Mouse (Mus musculus) cortical plate, adult 2 months (tissue): ENCODE measurements at regions not wholly inside any gene's neighbourhood (a gene's known extent, or its start where the extent isn't known, plus 50 kb on each side); places are given as distances from the start of the nearest gene placed in this dataset.
"Not testable (repeated sequence)": the region's sequence is repeated elsewhere in the genome, so short reads cannot be mapped to it uniquely, and the experiment has no call there.

ENCODE experiments used
- H3K27ac ChIP-seq: fragments of 200-500 bp; 2 replicates; pipeline ENCODE4 v1.5.1; 2012; ENCODE audit warnings: low read length, control low read depth, inconsistent platforms; ENCODE audit not compliant: insufficient read depth
- H3K4me1 ChIP-seq: fragments of 200-500 bp; 2 replicates; pipeline ENCODE4 v1.6.1; 2011; ENCODE audit warnings: low read length; ENCODE audit not compliant: control insufficient read depth, insufficient read depth
- H3K4me3 ChIP-seq: fragments of 200-500 bp; 2 replicates; pipeline ENCODE4 v1.5.1; 2011; ENCODE audit warnings: mild to moderate bottlenecking, low read length, control low read depth; ENCODE audit not compliant: insufficient read depth
- CTCF ChIP-seq: fragments of 200-500 bp; IDR thresholded peaks from 2 replicates; pipeline ENCODE4 v1.5.1; 2011; ENCODE audit warnings: mild to moderate bottlenecking, control low read depth, low read length; ENCODE audit not compliant: insufficient read depth; ENCODE audit errors: extremely low read depth
- POLR2A ChIP-seq: fragments of 200-500 bp; IDR thresholded peaks from 2 replicates; pipeline ENCODE4 v1.6.1; 2011; ENCODE audit warnings: mild to moderate bottlenecking, low read length, control low read depth; ENCODE audit not compliant: insufficient read depth; ENCODE audit errors: extremely low read depth

- TF ChIP-seq POLR2A: no peak
- TF ChIP-seq CTCF: no peak
- H3K4me1 ChIP-seq: no peaks in the 10 kb centered on the region
- no peak overlapping the region for H3K4me3 ChIP-seq
- no peak overlapping the region for H3K27ac ChIP-seq
Measured at GRCm38 (mm10) chr12:69524337-69525035, 58.3 kb downstream of the Vcpkmt start.

GRCm38 (mm10) chr12:69519869-69520268 is 63.0 kb downstream of the Vcpkmt start:
- H3K4me3 ChIP-seq: no peak overlapping the region
- H3K27ac ChIP-seq: no peak overlapping the region
- H3K4me1 ChIP-seq: no peaks in the 10 kb centered on the region
- TF ChIP-seq POLR2A (no peak), CTCF (no peak)

GRCm38 (mm10) chr12:69519028-69519427 is 63.8 kb downstream of the Vcpkmt start:
- Histone ChIP-seq H3K27ac (no peak overlapping the region), H3K4me3 (no peak overlapping the region), H3K4me1 (no peaks in the 10 kb centered on the region)
- no peak for TF ChIP-seq CTCF
- no peak for TF ChIP-seq POLR2A

- Histone ChIP-seq H3K27ac (no peak overlapping the region), H3K4me1 (no peaks in the 10 kb centered on the region), H3K4me3 (no peak overlapping the region)
- TF ChIP-seq POLR2A (no peak), CTCF (no peak)
Measured at GRCm38 (mm10) chr12:69517616-69518015, 65.2 kb downstream of the Vcpkmt start.

- Histone ChIP-seq H3K27ac (no peak overlapping the region), H3K4me3 (no peak overlapping the region), H3K4me1 (no peaks in the 10 kb centered on the region)
- TF ChIP-seq CTCF: no peak
- no peak for TF ChIP-seq POLR2A
Measured at GRCm38 (mm10) chr12:69516314-69516916, 66.4 kb downstream of the Vcpkmt start.

GRCm38 (mm10) chr12:69515850-69516249 is 67.0 kb downstream of the Vcpkmt start:
- no peak for TF ChIP-seq CTCF
- no peak for TF ChIP-seq POLR2A

GRCm38 (mm10) chr12:69515117-69515516 is 67.7 kb downstream of the Vcpkmt start:
- H3K4me1 ChIP-seq: no peaks in the 10 kb centered on the region

More at GRCm38 (mm10) chr12:69515850-69516249, 67.0 kb downstream of the Vcpkmt start:
- Histone ChIP-seq H3K27ac (no peak overlapping the region), H3K4me3 (no peak overlapping the region), H3K4me1 (no peaks in the 10 kb centered on the region)

GRCm38 (mm10) chr12:69513166-69513565 is 69.7 kb downstream of the Vcpkmt start:
- TF ChIP-seq POLR2A: no peak
- no peak for TF ChIP-seq CTCF
- no peak overlapping the region for H3K4me3 ChIP-seq
- H3K4me1 ChIP-seq: no peaks in the 10 kb centered on the region
- H3K27ac ChIP-seq: no peak overlapping the region

More at GRCm38 (mm10) chr12:69515117-69515516, 67.7 kb downstream of the Vcpkmt start:
- TF ChIP-seq CTCF (no peak), POLR2A (no peak)
- Histone ChIP-seq H3K27ac (no peak overlapping the region), H3K4me3 (no peak overlapping the region)

- no peak overlapping the region for H3K4me3 ChIP-seq
- H3K27ac ChIP-seq: no peak overlapping the region
- no peaks in the 10 kb centered on the region for H3K4me1 ChIP-seq
- TF ChIP-seq CTCF: no peak
- TF ChIP-seq POLR2A: no peak
Measured at GRCm38 (mm10) chr12:69510736-69511135, 72.1 kb downstream of the Vcpkmt start.

- H3K4me3 ChIP-seq, H3K4me1 ChIP-seq, H3K27ac ChIP-seq: not testable (repeated sequence)
Measured at GRCm38 (mm10) chr12:69509180-69509579, 73.6 kb downstream of the Vcpkmt start.

GRCm38 (mm10) chr12:69507906-69508305 is 74.9 kb downstream of the Vcpkmt start:
- H3K27ac ChIP-seq: no peak overlapping the region
- TF ChIP-seq CTCF (no peak), POLR2A (no peak)
- no peak overlapping the region for H3K4me3 ChIP-seq
- no peaks in the 10 kb centered on the region for H3K4me1 ChIP-seq
